Mouse (Mus musculus) CD8-positive naive resting alpha-beta T cell, adult 2 months (primary cell): Measurements from ENCODE around the gene Clhc1.
A peak's percentile ranks its signal among the peaks of the same experiment; 100 is the strongest.
"Not testable (repeated sequence)": the region's sequence is repeated elsewhere in the genome, so short reads cannot be mapped to it uniquely, and the experiment has no call there.

Experiments used
- DNase-seq, 2 experiments: peaks; one replicate each; pipeline ENCODE4 v3.0.0; 2022; ENCODE audit warnings: low read depth in 2 of 2, low spot score in 2 of 2

Clhc1 gene

DNA sequence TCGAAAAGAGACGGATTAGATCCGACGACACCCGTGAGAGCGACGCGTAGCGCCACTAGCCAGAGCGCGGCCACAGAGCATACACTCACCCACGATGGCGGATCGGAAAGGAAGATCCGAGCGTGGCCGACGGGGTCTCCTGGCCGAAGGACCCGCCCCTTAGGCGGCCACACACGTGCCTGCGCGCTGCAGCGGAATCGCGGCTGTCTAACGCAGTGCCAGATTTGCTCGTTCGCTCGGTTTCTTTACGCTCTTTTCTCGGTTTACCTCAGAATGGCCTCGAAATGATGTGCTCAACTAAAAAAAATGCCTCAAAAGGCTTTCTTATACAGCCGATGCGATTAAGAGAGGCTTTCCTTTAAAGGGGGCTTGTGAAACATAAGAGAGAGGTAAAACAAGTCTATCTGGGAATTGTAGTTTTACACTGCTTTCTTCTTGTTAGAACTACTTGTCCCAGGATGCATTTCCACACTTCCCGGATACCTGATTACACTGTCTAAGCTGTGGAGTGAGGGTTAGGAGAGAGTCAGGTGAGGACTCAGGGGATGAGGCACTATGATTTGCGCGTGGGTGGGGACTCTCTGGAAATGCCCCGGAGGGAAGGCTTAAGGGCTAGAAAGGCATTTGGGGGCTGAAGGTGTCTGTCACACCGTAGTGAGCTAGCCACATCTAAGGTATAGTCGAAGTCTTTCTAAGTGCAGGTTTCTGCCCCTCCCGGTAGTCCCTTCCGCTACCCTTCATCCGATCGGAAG is at the start of gene Clhc1, which contains the start of gene Rps27a:
Gene Clhc1 (plus strand): TSS at position 199 of the 752 bp plus-strand sequence.
Gene Rps27a (minus strand): TSS at position 358 of the 752 bp plus-strand sequence.
- peak; percentile 95 to 96 for DNase-seq

GRCm38 (mm10) chr11:29503948-29504893 is 43.5 kb upstream of the Clhc1 start:
- DNase-seq = no peak

DNA sequence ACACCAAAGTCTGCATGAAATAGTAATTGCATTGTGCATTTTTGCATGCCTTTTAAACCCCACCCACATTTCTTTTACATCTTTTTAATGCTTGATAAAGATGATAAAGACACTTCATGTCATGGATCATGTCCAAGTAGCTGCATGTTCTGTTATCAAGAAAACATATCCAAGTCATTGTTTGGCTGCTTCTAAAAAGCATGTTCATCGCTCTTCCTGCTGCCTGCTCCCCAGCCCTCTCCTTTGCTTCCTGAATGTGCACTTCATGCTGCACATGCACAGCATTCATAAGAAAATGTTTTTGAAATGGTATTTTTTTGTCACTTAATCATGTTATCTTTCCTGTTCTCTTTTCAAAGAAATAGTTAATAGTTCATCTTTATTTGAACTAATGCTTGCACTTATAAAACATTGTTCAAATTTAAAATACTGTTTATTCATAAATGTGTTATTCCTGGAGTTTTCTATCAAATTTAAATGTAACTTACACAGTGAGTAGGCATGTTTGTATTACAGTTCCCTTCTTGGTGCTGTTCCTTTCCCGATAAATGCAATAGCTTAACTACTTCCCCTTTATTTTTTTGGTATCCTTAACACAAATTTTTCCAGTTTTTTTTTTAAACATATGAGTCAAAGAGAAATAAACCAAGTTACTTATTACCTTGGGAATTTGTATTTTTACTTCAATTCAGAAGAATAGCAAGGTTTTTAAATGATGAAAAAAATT is 42.7 kb upstream of the Clhc1 start:
- no peak for DNase-seq

DNA sequence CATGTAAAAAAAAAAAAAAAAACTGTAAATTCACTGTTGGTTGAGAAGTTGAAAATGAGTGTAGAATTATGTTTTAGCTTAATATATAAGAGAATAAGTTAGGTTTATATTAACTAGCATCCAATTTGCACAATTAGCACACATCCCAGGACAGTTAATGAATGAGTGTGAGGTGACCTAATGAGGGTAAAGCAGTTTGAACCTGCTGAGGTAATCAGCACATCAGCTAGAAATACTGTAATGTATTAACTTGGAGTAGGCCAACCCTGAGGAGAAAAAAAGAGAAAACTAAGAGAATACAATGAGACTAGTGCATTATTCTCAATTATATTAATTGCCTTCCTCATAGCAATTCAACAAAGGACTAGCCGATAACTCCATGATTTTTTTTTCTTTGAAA is 38.3 kb upstream of the Clhc1 start:
- no peak for DNase-seq

GRCm38 (mm10) chr11:29512818-29513535 is 34.8 kb upstream of the Clhc1 start:
- DNase-seq = no peak

DNA sequence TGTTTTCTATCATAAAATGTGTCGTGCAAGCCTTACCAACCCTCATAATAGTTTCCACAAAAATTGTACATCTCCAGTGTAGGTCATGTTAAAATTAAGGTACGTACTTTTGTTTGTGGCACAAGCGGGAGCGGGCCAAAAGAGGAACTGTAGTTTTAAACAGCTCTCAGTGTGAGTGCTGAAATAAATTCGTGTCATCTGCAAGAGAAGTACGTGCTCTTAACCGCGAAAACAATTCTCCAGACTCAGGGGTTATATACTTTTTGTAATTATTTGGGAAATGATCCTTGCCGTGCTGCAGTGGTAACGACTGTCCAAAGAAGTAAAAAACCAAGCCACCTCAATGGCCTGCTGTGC is 33.4 kb upstream of the Clhc1 start:
- no peak for DNase-seq

DNA sequence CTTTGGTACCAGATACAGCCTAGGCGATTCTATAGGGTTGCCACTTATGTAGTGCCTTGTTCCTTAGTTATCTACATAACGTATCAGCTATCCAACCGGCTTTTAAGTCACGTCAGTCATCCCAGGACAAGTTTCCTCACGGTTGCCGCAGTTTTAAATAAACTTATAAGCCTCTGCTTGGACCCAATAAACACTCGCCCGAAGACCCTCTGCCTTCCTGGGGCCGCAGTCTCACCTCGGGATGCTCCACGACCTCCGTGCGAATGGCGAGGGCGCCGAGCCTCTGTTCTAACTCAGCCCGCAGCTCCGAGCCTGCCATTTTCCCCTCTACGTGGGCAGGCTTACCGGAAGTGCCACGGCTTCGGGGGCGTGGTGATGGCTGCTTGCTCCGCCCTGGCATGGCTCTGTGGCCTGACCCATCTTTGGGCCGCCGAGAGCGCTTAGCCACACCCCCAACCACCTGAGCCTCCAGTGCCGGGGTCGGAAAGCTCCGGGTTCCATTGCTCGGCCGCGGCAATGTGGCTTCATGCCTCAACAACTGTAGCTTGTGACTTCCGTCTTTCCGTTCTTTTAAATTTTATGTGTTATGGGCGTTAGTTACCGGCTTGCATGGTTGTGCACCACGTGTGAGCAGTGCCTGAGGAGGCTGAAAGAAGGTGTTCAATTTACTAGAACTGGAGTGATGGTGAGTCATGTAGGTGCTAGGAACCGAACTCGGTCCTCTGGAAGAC is 32.9 kb upstream of the Clhc1 start, which contains the start of gene Prorsd1:
Gene Prorsd1 (minus strand): TSS at position 352 of the 731 bp plus-strand sequence.
- peak; percentile 80 to 89 for DNase-seq

DNA sequence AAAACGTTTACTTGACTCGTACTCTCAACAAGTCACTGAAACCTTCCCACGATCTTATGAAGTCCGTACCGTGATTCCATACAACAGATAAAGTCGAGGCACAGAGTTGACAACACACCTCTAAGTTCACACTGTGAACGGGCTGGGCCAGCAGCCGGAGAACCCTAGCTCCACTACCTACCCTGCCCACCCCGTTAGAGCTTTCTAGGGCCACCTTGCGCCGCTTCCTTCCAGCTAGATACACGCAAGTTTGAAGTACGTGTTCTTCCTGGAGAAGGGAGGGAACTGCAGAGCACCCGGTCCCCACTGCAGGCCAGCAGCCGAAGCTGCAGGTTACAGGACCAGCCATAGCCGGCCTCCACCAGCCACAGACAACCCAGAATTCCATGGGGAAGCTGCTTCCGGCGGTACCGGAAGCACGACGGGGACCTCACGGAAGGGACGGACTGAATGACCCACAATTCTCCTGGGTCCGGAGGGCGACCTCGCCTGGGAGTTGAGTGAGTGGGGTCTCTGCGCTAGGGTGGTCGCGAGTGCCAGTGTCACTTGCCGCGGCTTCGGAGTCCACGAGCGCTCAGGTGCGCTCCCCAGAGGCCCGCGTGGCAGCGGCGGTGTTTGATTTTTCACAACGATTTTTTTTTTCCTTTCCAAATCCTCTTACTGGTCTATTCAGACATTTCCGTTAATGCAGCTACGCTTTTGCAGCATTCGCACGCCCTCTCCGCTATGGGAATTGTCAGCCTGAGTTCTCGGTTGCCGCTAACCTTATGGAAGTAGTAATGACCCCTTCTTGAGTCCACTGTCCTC is 21.6 kb upstream of the Clhc1 start, which contains the start of gene Mtif2:
Gene Mtif2 (plus strand): TSS at position 421 of the 807 bp plus-strand sequence.
- DNase-seq = peak; percentile 42 to 45

GRCm38 (mm10) chr11:29538201-29538600 is 9.5 kb upstream of the Clhc1 start:
- no peak for DNase-seq

DNA sequence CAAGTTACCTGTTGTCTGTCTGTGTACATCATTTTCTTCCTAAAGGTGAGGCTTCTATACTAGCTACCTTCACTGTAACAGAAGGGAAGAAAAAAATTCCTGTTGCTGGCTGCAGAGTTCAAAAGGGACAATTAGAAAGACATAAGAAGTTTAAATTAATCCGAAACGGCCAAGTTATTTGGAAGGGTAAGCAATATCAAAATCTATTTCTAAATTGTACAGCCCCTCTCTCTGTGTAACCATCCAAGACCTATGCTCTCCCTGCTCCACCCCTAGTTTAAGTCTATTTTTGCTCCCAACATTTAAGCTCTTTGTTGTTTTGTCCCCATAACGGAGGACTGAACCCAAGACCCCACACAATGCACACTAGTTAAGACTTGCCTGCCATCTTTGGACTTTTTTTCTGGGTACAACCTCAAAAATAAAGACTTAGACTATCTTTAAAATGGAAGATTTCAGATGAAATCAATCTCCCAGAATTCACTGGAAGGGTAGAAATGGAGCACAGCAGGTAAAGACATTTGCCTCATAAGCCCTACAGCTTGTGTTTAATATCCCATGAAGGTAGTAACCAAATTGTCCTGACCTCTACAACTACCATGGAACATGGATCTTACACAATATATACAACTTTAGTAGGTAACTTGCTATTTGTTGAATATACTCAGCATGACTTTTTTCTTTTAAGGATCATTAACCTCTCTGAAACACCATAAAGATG is 3.4 kb upstream of the Clhc1 start:
- DNase-seq = no peak

GRCm38 (mm10) chr11:29545150-29545752 is 2.5 kb upstream of the Clhc1 start:
- DNase-seq = not testable (repeated sequence)

GRCm38 (mm10) chr11:29546297-29546696 is 1.5 kb upstream of the Clhc1 start:
- not testable (repeated sequence) for DNase-seq

GRCm38 (mm10) chr11:29546762-29547161 is 988 bp upstream of the Clhc1 start:
- DNase-seq = no peak

DNA sequence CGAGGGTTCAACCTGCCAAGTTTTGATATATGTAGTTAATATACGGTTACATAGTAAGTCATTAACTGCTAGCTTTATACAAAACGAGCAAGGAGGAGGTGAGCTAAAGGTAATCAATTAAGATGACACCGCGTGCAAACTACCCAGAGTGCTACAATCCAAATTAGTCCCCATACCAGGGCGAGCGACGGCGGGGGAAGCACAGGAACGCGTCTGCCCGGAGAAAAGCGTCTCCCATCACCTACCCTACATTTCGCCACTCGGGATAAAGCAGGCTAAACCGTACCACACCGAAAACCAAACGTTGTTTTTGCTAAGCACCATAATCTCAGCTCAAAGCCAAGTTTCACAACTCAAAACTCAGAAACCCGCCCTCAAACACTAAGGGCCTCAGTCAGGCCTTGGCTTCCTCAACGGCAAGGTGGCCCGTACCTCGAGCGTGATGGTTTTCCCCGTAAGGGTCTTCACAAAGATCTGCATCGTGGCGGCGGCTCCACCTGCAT is 450 bp upstream of the Clhc1 start:
- DNase-seq = no peak

DNA sequence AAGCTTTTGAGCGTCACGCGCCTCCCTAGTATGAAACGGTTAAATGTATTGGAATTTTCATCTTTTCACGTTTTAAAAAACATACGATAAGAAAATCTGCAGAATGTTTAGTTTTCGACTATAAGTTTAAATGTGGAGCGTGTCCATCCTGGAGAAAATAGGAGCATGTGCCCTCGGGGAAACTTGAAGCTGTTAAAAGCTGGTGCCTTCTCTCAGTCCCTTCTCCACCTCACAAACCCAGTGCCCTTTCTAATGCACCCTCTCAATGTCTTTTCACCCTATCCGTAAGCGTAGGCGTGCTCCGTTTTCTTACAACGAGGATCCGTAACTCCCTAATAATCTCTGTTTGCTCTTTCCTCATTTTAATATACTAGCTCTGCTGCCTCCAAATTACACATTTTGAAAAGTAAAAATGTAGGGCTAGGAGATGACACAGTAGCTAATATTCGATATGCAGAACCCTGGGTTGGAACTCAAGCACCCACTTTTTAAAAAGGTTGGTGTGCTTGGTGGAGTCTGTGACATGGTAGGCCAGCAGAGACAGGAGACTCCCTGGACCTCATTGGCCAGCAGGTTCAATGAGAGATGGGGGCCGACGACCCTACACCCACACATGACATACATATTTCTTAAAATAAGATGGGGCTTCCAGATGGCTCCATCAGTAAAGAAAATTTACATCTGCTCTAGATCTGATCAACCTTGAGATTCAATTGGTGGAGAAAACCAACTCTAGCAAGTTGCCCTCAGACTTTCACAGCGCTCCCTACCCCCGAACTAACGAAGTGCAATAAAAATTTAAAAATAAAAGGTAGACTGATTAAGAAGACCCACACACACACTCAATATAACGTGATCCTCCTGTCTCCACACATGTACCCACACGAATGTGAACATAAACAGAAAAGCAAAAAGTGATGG is 1.0 kb downstream of the Clhc1 start:
- DNase-seq = no peak

- no peak for DNase-seq
These were observed 1.7 kb downstream of the Clhc1 start for GRCm38 (mm10) chr11:29549425-29549778.

DNA sequence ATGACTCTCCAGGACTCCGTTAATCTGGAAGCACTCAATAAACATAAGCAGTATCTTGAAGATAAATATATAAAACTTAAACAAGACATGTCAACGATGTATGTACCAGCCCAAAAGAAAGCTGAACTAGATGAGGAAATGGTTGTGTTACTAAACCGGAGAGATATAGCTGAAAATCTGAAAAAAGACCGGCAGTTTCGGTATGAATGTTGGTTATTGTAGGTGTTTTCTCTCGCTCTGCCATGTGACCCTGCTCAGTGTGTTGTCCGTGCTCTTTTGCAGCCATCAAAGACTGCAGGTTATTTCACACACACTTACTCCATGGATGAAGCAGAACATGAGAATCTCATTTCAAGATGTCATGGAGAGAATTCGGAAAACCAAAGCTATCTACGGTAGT is 12.7 kb downstream of the Clhc1 start:
- DNase-seq = no peak
